Mouse (Mus musculus) inflammation-experienced regulatory T-cells, adult 6 months (primary cell): ENCODE data around the gene Zfp467. TPM values are rescaled to one million over a fixed set of nuclear protein-coding genes. Genes with fewer than 3 reads are reported as not detected.

ENCODE experiments used
- ATAC-seq: one replicate; pipeline ENCODE4 v1.8.0; 2017
- polyA plus RNA-seq, 3 experiments: library from polyadenylated mRNA; unstranded; fragments of 100-300 nt; shearing (Covaris generic); gene quantifications; one replicate each; pipeline ENCODE4 v1.2.1; 2017

Gene Zfp467
- polyA plus RNA-seq, 3 experiments from 2014 or later, result 4.5 to 10.4 (median 8.2) TPM

DNA sequence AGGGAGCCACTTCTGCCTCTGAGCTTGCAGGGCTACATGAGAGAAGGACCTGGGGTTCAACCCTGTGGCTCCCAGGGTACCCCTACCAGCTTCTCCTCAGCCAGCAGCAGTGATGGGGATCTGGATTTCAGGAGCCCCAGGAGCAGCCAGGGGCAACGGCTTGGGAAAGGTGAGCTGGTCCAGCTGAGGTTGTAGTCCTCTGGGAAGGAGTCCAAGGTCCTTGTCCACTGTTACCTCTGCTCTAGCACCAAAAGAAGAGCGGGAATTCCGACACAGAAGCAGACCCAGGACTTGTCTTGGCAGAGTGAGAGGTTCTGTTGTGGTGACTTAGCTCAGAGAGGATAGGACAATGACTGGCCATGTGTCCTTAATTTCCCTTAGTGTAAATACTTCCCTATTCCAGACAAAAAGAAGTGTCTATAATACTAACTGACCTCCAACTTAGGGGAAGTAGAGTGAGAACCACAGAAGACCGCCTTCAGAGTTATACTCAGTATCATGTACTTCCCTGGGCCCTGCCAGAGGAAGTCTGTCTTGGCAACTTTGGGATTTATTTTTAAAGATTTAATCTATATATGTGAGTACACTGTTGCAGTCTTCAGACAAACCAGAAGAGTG lies 35.8 kb downstream of the Zfp467 start:
- ATAC-seq, result no peak

GRCm38 (mm10) chr6:48404071-48404470 lies 41.6 kb downstream of the Zfp467 start:
- no peak for ATAC-seq

GRCm38 (mm10) chr6:48399906-48400305 lies 45.7 kb downstream of the Zfp467 start:
- ATAC-seq, result no peak

DNA sequence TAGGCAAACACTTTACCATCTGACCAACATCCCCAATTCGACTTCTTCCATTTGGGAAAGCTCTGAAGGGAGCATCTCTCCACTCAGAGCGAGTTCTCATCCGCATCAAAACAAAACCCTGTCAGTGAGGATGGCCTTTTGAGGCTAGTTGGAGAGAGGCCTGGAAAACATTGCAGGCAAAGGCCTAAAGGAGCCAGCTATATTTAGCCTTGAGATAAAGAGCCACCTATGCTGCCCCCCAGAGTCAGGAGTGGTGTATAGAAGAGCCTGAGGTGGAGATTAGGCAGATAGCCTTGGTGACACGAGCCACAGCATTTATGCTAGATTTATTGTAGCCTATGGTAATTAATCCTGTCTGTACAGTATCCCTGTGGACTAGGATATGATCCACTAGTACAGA lies 48.3 kb downstream of the Zfp467 start:
- no peak for ATAC-seq

- ATAC-seq, result no peak
Observed at GRCm38 (mm10) chr6:48396686-48397085, 48.9 kb downstream of the Zfp467 start.

- ATAC-seq, result no peak
Observed at GRCm38 (mm10) chr6:48396008-48396595, 49.5 kb downstream of the Zfp467 start.

GRCm38 (mm10) chr6:48395105-48396007 lies 50.3 kb downstream of the Zfp467 start, which contains the start of gene Krba1:
TSS of gene Krba1 (plus strand) at chr6:48395586.
- peak; percentile 97 for ATAC-seq

- no peak for ATAC-seq
Observed at GRCm38 (mm10) chr6:48393811-48394210, 51.8 kb downstream of the Zfp467 start.

DNA sequence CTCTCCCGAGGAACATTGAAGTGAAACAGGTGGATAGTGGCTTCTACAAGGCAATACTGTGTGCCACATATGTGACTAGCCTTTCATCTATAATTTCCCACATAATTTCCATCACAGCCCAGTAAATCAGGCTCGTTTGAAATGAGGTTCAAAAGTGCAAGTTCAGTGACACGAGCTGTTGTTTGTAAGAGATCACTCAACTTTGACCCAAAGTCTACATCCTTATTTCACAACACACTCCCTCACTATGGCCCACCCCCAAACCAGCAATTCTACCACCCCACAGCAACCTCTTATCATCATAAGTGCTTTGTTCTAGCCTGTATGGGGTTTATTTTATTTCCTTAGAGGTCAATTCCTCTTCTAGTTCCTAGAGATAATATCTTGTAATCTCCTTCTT lies 57.4 kb downstream of the Zfp467 start:
- no peak for ATAC-seq

Other genes with a start within 250 kb of the Zfp467 start
- 10 to 100 TPM in 2 of 3 experiments, 1 to 10 TPM in 1; 9.2 to 19.7 (median 12.2) TPM for gene Krba1, start 50.2 kb downstream of the Zfp467 start, polyA plus RNA-seq
- gene Sspo, start 2.4 kb upstream of the Zfp467 start, polyA plus RNA-seq, result 1 to 10 TPM in 1 of 3 experiments, under 1 TPM in 2; 0.54 to 1.2 (median 0.97) TPM
- gene Atp6v0e2, start 91.8 kb upstream of the Zfp467 start, polyA plus RNA-seq, result under 1 TPM in 1 of 3 experiments, not detected in 2; 0.57 TPM
- 10 to 100 TPM; 27.5 to 40.7 (median 30.3) TPM for gene Lrrc61, start 109.0 kb upstream of the Zfp467 start, polyA plus RNA-seq
- gene Rarres2, start 127.0 kb upstream of the Zfp467 start, polyA plus RNA-seq, result under 1 TPM in 1 of 3 experiments, not detected in 2; 0.35 TPM
- gene Gm45021, start 143.8 kb upstream of the Zfp467 start, polyA plus RNA-seq, result not detected
- gene Repin1, start 148.1 kb upstream of the Zfp467 start, polyA plus RNA-seq, result 1 to 10 TPM; 2.7 to 6.3 (median 2.9) TPM
- 1 to 10 TPM in 1 of 3 experiments, not detected in 2; 2.7 TPM for gene Gm44965, start 148.1 kb upstream of the Zfp467 start, polyA plus RNA-seq
- 1 to 10 TPM; 4.5 to 7.7 (median 7.3) TPM for gene Zfp775, start 156.2 kb upstream of the Zfp467 start, polyA plus RNA-seq
- gene AI854703, start 180.9 kb upstream of the Zfp467 start, polyA plus RNA-seq, result 1 to 10 TPM in 2 of 3 experiments, under 1 TPM in 1; 0.40 to 2.2 (median 2.1) TPM
- 100 to 1,000 TPM; 134 to 165 (median 146) TPM for gene Gimap8, start 201.4 kb upstream of the Zfp467 start, polyA plus RNA-seq
- gene Gimap9, start 230.3 kb upstream of the Zfp467 start, polyA plus RNA-seq, result 100 to 1,000 TPM; 236 to 293 (median 290) TPM
- gene Gimap4, start 238.7 kb upstream of the Zfp467 start, polyA plus RNA-seq, result 1,000 to 10,000 TPM; 1,788 to 2,089 (median 1,869) TPM